Mouse (Mus musculus): ENCODE measurements around the gene Elk4.
A peak's percentile ranks its signal among the peaks of the same experiment; 100 is the strongest.

The Elk4 gene

DNA sequence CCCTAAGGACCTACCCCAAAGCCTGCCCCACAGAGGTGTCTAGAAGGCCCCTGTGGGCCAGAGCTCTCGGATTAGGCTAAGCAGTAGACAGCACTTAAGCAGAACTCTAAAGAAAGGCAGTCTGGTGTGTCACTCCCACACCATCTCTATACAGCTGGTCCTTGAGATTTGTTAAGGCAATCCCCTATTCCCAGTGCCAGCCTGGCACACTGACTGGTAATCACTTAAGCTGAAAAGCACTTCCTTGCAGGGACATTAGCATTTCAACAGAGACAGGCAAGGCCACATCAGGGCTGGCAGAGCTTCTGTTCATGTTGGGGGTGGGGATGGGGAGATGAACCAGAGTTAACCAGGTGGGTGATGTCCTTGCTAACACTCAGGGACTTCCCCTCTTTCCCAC is 57.6 kb downstream of the Elk4 start:
- DNase-seq (ENCODE audit: low read depth, low spot score): no peak

GRCm38 (mm10) chr1:132065475-132066172 is 58.2 kb downstream of the Elk4 start:
- DNase-seq (ENCODE audit: low read depth, low spot score): no peak

- DNase-seq (ENCODE audit: low read depth, low spot score): peak; percentile 20
Observed at GRCm38 (mm10) chr1:132067261-132068255, 60.2 kb downstream of the Elk4 start, which contains the start of gene Mfsd4a. Gene Mfsd4a (minus strand): TSS chr1:132068062.

DNA sequence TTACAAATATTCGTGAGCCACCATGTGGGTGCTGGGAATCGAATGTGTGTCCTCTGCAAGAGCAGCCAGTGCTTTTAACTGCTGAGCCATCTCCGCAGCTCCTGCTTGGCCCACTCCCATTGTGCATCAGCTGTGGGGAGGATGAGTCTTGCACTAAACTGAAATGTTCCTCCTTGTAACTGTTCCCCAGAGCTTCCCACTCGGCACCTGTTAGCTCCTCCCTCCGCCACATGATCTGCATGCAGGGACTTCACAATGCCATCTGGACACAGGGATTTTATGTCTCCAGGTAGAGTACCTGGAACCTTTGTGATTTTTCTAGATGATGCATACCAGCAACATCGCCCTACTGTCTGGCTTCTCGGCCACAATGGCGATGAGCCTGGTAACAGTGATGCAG is 62.0 kb downstream of the Elk4 start:
- DNase-seq (ENCODE audit: low read depth, low spot score): no peak

GRCm38 (mm10) chr1:132070659-132071058 is 63.3 kb downstream of the Elk4 start:
- DNase-seq (ENCODE audit: low read depth, low spot score): no peak

DNA sequence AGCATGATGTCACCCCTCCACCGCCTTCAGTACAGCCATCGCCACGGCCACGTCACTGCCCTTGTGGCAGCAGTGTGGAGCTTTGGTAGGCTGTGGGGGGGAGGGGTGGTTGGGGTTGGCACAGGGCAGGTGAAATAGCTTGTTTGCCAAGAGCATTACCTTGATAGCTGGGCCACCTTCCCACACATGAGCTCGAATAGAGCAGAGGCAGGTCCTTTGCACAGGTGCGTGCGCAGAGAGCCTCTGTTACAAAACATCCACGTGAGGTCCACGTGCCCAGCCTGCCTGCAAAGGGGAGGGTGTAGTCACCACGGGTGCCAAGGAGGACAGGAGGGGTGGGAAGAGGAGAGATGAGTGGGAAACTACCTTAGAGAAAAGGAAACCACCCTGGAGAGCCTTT is 68.2 kb downstream of the Elk4 start:
- DNase-seq (ENCODE audit: low read depth, low spot score): no peak

DNA sequence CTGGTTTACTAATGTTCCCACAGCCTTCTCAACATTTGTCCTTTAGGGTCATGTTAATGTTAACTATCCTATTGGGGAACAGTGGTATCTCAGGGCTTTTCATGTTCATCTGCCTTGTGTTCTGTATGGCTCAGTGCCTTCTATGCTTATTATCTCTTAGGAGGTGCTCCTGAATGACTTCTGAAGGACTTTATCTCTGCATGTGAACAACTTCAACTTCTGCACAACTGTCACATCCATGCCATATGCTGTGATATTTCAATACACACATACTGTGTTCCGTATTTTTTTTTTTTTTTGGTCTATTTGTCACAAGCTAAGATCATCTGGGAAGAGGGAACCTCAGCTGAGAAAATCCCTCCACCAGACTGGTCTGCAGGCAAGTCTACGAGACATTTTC is 71.0 kb downstream of the Elk4 start:
- DNase-seq (ENCODE audit: low read depth, low spot score): no peak

Data from ES-CJ7 (cell line).